ENCODE assay signal across 24 mouse cellular contexts in genomic region chr16:84602969-84603368, GRCm38 (mm10).
DNase-seq lines count a peak whose midpoint lies in the region; ATAC-seq lines count a peak whose summit lies in the region.
"Had no signal": no experiment of that assay in that cellular context is flagged by ENCODE, and none has a peak within 500 bp of the region (broad histone marks: within the 10 kb centered on the region; RNA-seq: fewer than 3 reads in every experiment).

No protein-coding gene starts in this region.

- WGBS in forebrain, embryonic 10.5 days, result 92% methylated on average over 8 of the region's 8 CpGs

- H3K9me3 ChIP-seq in forebrain, embryonic 10.5 days, result no peaks in the 10 kb centered on the region
- H3K9me3 ChIP-seq: embryonic facial prominence, embryonic 10.5 days; embryonic facial prominence, embryonic 13.5 days; forebrain, embryonic 13.5 days; hindbrain, embryonic 12.5 days; hindbrain, embryonic 15.5 days had no signal

- peak; percentile 72 for ATAC-seq in CD4-positive, CD25-positive, alpha-beta regulatory T cell, adult 4 months
- 0 out of 2 replicates have a peak, but pooled peaks have one; percentile 1 for ATAC-seq in common myeloid progenitor, adult 5-6 weeks (replicated peaks; ENCODE audit: low read depth, poor library complexity, severe bottlenecking)
- peak; percentile 62 for ATAC-seq in inflammation-experienced regulatory T-cells, adult 6 months
- ATAC-seq: forebrain, embryonic 13.5 days; forebrain, embryonic 16.5 days; intestine, embryonic 16.5 days; Patski had no signal

- H3K36me3 ChIP-seq in forebrain, embryonic 10.5 days (replicated peaks), result no peaks in the 10 kb centered on the region
- H3K36me3 ChIP-seq: embryonic facial prominence, embryonic 10.5 days; embryonic facial prominence, embryonic 13.5 days; hindbrain, embryonic 12.5 days; hindbrain, embryonic 15.5 days had no signal

- H3K27me3 ChIP-seq in forebrain, embryonic 10.5 days (ENCODE audit: poor library complexity, severe bottlenecking), result no peaks in the 10 kb centered on the region
- H3K27me3 ChIP-seq: embryonic facial prominence, embryonic 13.5 days; forebrain, embryonic 13.5 days; hindbrain, embryonic 12.5 days; hindbrain, embryonic 15.5 days had no signal

- DNase-seq in kidney, postnatal 10 days, result no peak
- DNase-seq in Muller cell, postnatal 12 days (ENCODE audit: inconsistent ontology term), result no peak
- DNase-seq in forebrain, embryonic 10.5 days (ENCODE audit: extremely low spot score, low spot score), result no peak
- DNase-seq: adrenal gland, postnatal 10 days; adrenal gland, postnatal 36 days; cerebellum, adult 18-20 months; cerebellum, adult 9-10 months; cerebellum, postnatal 25 days; embryo, embryonic 11 days; gastrocnemius, postnatal 10 days; gastrocnemius, postnatal 36 days; kidney, adult 18-20 months had no signal

- H3K27ac ChIP-seq in forebrain, embryonic 10.5 days, result no peak overlapping the region
- H3K27ac ChIP-seq: embryonic facial prominence, embryonic 10.5 days; embryonic facial prominence, embryonic 13.5 days; forebrain, embryonic 13.5 days; hindbrain, embryonic 12.5 days; hindbrain, embryonic 15.5 days had no signal

- no peak overlapping the region for H3K4me3 ChIP-seq in forebrain, embryonic 10.5 days
- H3K4me3 ChIP-seq: embryonic facial prominence, embryonic 10.5 days; embryonic facial prominence, embryonic 13.5 days; erythroblast, embryonic 14.5 days; forebrain, embryonic 13.5 days; hindbrain, embryonic 12.5 days; hindbrain, embryonic 15.5 days had no signal

- no peaks in the 10 kb centered on the region for H3K4me1 ChIP-seq in forebrain, embryonic 10.5 days
- H3K4me1 ChIP-seq: embryonic facial prominence, embryonic 10.5 days; embryonic facial prominence, embryonic 13.5 days; forebrain, embryonic 13.5 days; hindbrain, embryonic 12.5 days; hindbrain, embryonic 15.5 days had no signal

Comparison
In these comparisons a context has a peak if more than half of its experiments do, and no peak if none do; other contexts are left out.
1. ATAC-seq: peak in every context shown above with its lines; median percentile 72 in CD4-positive, CD25-positive, alpha-beta regulatory T cell, adult 4 months; 62 in inflammation-experienced regulatory T-cells, adult 6 months; 1 in common myeloid progenitor, adult 5-6 weeks.